Mouse (Mus musculus) heart, adult 2 months (tissue): ENCODE measurements around the gene Pnkd.

Experiments used
- CTCF ChIP-seq: fragments of 200-600 bp; IDR thresholded peaks from 2 replicates; pipeline ENCODE4 v1.8.1; 2022; ENCODE audit warnings: antibody characterized with exemption, mild to moderate bottlenecking, moderate library complexity
- EP300 ChIP-seq: fragments of 200-500 bp; IDR thresholded peaks from 2 replicates; pipeline ENCODE4 v1.6.1; 2011; ENCODE audit warnings: low read depth, low read length, control low read depth; ENCODE audit not compliant: insufficient read depth

- TF ChIP-seq CTCF (no peak), EP300 (no peak)
Measured at GRCm38 (mm10) chr1:74294733-74295455, 10.2 kb downstream of the Pnkd start.
